Mouse (Mus musculus) limb, embryonic 14.5 days (tissue): Measurements from ENCODE around the gene Zfp286. TPM values are rescaled to one million over a fixed set of nuclear protein-coding genes. Genes with fewer than 3 reads are reported as not detected.

Source experiments
- ATAC-seq: fragments of 200-750 bp; cut with Nextera tagmentation; 2 replicates; pipeline ENCODE4 v1.8.0; 2017; ENCODE audit warnings: low read depth, moderate number of reproducible peaks, moderate TSS enrichment; ENCODE audit not compliant: low FRiP score
- DNase-seq: peaks from one replicate; pipeline ENCODE4 v3.0.0-alpha.2; 2015; ENCODE audit warnings: low spot score
- H3K27ac ChIP-seq: fragments of 300-500 bp; sonication (generic); replicated peaks from 2 replicates; pipeline ENCODE4 v1.5.1; 2014; ENCODE audit warnings: low read depth, mild to moderate bottlenecking, low read length, moderate library complexity, mixed read lengths
- H3K27me3 ChIP-seq: fragments of 300-500 bp; sonication (generic); 2 replicates; pipeline ENCODE4 v1.6.1; 2014; ENCODE audit warnings: low read length, mixed read lengths; ENCODE audit not compliant: control insufficient read depth, insufficient read depth
- H3K36me3 ChIP-seq: fragments of 300-500 bp; sonication (generic); 2 replicates; pipeline ENCODE4 v1.6.1; 2014; ENCODE audit warnings: mild to moderate bottlenecking, low read length, moderate library complexity, mixed read lengths; ENCODE audit not compliant: control insufficient read depth, insufficient read depth
- H3K4me1 ChIP-seq: fragments of 300-500 bp; sonication (generic); 2 replicates; pipeline ENCODE4 v1.6.1; 2014; ENCODE audit warnings: antibody characterized with exemption, low read length, mixed read lengths; ENCODE audit not compliant: control insufficient read depth, insufficient read depth
- H3K4me2 ChIP-seq: fragments of 300-500 bp; sonication (generic); replicated peaks from 2 replicates; pipeline ENCODE4 v1.6.1; 2014; ENCODE audit warnings: low read depth, mild to moderate bottlenecking, low read length, moderate library complexity; ENCODE audit not compliant: severe bottlenecking
- H3K4me3 ChIP-seq: fragments of 300-500 bp; sonication (generic); replicated peaks from 2 replicates; pipeline ENCODE4 v1.5.1; 2014; ENCODE audit warnings: low read length
- H3K9ac ChIP-seq: fragments of 300-500 bp; sonication (generic); 2 replicates; pipeline ENCODE4 v1.6.1; 2014; ENCODE audit warnings: mild to moderate bottlenecking, low read depth, low read length, moderate library complexity; ENCODE audit not compliant: severe bottlenecking
- H3K9me3 ChIP-seq: fragments of 300-500 bp; sonication (generic); 2 replicates; pipeline ENCODE4 v1.6.1; 2016; ENCODE audit warnings: low read length; ENCODE audit not compliant: control insufficient read depth
- POLR2A ChIP-seq: fragments of 200-500 bp; IDR thresholded peaks from 2 replicates; pipeline ENCODE4 v1.8.0; 2012; ENCODE audit warnings: inconsistent platforms, mild to moderate bottlenecking, moderate library complexity, borderline replicate concordance; ENCODE audit not compliant: insufficient read depth, insufficient read length; ENCODE audit errors: extremely low read depth
- WGBS: fragments of 180-500 bp; shearing (Covaris S2); extraction: QIAGEN DNeasy Blood & Tissue Kit; methylation state at CpG from one replicate; pipeline ENCODE4 v1.1.7; 2014; 5-methylcytosine and 5-hydroxymethylcytosine counted together
- polyA plus RNA-seq, 2 experiments: library from polyadenylated mRNA; depleted of rRNA in 1 of 2; stranded (reverse) in 1 of 2; unstranded in 1 of 2; fragments of >200 nt; fragmentation: Nextera tagmentation in 1 of 2; extraction: Ambion mirVana in 1 of 2; gene quantifications; 2 replicates each; pipeline versions ENCODE4 v1.2.1 to v1.2.3; 2012 to 2014

Zfp286 gene
- polyA plus RNA-seq, 2 experiments = 17.0 to 22.2 TPM

DNA sequence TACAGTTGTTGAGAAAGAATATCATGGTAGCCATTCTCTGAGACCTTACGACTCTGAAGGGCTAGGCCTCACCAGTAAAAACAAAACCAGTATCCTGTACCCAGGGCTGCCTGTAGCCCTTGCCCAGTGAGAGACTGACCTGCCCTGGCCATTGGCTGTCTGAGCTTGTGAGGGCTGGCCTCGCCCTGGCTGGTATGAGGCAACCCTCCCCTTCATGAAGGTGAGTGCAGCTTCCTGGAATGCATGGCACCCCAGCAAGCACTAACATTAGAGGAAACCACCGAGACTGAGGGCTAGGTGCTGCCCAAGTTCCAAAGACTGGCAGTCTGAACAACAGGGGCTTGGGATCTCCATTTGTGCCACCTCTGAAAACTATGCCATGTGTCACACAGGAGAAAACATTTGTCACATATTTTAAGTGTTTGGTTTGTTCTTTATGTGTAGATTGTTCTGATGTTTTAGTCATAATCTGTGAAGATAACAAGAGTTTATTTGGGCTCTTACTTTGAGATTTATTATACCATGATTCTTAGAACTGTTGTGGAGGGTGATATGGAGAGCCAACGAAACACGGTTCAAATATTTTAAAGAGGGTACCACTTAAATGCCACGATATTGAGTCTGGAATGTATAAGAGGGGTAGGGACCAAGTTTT lies 24.8 kb upstream of the Zfp286 start:
- no peak overlapping the region for H3K4me2 ChIP-seq
- H3K4me1 ChIP-seq = no peaks in the 10 kb centered on the region; the same call in 1 of the 2 replicates
- DNase-seq (no peak), ATAC-seq (no peak)
- WGBS = 64% methylated on average over 6 of the region's 6 CpGs
- H3K9ac ChIP-seq = no peak overlapping the region
- H3K9me3 ChIP-seq = no peaks in the 10 kb centered on the region
- TF ChIP-seq POLR2A = no peak
- H3K4me3 ChIP-seq = no peak overlapping the region
- no peaks in the 10 kb centered on the region for H3K36me3 ChIP-seq
- no peak overlapping the region for H3K27ac ChIP-seq
- H3K27me3 ChIP-seq = no peaks in the 10 kb centered on the region

DNA sequence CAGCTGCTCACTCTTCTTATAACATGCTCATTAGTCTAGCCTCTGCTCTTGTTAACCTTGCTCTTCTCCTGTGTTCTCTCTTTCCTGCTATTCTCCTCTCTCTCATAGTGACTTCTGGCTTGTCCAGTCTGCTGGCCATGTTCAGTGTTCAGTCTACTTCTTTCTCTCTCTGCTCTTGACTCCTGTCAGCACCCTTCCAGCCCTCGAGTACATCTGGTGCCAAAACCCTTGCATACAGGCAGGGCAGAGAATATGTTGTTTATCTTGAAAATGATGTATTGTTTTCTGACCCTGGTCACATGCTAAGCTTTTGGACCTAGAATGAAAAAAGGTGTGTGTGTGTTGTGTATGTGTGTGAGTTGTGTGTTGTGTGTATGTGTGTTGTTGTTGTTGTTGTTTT lies 24.2 kb upstream of the Zfp286 start:
- ATAC-seq = no peak
- Histone ChIP-seq H3K27ac (no peak overlapping the region), H3K9ac (no peak overlapping the region), H3K27me3 (no peaks in the 10 kb centered on the region), H3K36me3 (no peaks in the 10 kb centered on the region), H3K4me1 (no peaks in the 10 kb centered on the region; the same call in 1 of the 2 replicates), H3K4me3 (no peak overlapping the region), H3K9me3 (no peaks in the 10 kb centered on the region), H3K4me2 (no peak overlapping the region)
- 65% methylated on average over 1 of the region's 1 CpGs for WGBS
- no peak for TF ChIP-seq POLR2A
- DNase-seq = no peak

DNA sequence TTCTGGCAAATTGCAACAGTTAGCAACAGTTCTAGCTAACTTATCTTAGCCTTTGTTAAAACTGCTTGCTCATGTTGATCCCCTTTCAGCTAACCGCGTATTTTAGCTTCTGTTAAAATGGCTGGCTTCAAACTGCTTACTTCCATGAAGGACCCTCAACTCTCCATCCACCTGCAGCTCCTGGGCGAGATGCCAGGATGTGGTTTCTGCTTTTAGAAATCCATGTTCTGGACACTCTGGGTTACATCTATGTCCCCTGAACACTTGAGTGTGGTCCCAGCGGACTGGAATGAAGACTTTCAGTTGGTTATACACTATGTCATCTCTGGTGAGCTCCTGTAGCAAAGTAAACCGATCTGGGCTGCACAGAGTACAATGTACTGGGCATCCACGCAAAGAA lies 23.0 kb upstream of the Zfp286 start:
- Histone ChIP-seq H3K27me3 (no peaks in the 10 kb centered on the region), H3K9ac (no peak overlapping the region), H3K27ac (no peak overlapping the region), H3K4me2 (no peak overlapping the region), H3K36me3 (no peaks in the 10 kb centered on the region), H3K4me1 (no peaks in the 10 kb centered on the region; the same call in 1 of the 2 replicates), H3K4me3 (no peak overlapping the region), H3K9me3 (no peaks in the 10 kb centered on the region)
- no peak for TF ChIP-seq POLR2A
- DNase-seq (no peak), ATAC-seq (no peak)
- WGBS = 90% methylated on average over 6 of the region's 6 CpGs

DNA sequence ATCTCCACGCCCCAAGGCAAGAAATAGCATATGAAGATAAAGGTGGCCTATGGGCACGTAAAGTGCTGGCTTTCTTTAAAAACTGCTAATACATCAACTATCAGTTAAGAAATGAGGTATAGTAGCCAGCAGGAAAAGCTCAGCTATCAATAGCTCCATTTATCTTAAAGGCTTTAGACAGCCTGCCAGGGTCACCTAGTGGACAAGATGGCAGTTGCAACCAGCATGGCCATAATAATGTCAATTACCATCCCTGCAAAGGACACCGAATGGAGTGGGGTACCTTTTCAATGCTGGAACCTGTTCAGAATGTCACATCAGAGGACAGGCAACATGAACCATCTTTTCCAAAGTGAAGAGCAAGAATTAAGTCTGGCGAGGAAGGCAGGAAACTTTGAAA lies 19.9 kb upstream of the Zfp286 start:
- Histone ChIP-seq H3K36me3 (no peaks in the 10 kb centered on the region), H3K9me3 (no peaks in the 10 kb centered on the region; the same call in 1 of the 2 replicates), H3K4me1 (no peaks in the 10 kb centered on the region), H3K9ac (no peak overlapping the region), H3K4me2 (no peak overlapping the region), H3K27ac (no peak overlapping the region), H3K4me3 (no peak overlapping the region), H3K27me3 (no peaks in the 10 kb centered on the region)
- ATAC-seq (no peak), DNase-seq (no peak)
- WGBS = 73% methylated on average over 4 of the region's 4 CpGs
- no peak for TF ChIP-seq POLR2A

DNA sequence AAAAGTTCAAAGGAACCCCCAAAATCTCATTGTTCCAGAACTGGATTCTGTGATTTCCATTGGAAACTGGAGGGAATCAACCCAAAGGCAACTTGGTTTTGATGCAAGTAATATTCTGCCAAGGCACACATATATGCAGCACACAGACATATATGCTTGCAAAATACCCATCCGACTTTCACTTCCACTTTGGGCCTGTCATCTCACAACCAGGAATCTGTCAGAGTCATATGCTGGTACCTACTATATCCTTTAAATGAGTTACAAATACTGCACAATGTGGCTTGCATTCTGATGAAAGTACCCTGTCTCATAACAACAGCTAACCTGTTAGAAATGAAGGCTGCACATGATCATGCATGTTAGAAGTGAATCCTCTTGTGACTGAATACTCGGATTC lies 18.7 kb upstream of the Zfp286 start:
- no peaks in the 10 kb centered on the region; the same call in 1 of the 2 replicates for H3K9me3 ChIP-seq
- H3K4me1 ChIP-seq = no peaks in the 10 kb centered on the region
- DNase-seq (no peak), ATAC-seq (no peak)
- no peak overlapping the region for H3K27ac ChIP-seq
- 76% methylated on average over 2 of the region's 2 CpGs for WGBS
- H3K4me3 ChIP-seq = no peak overlapping the region
- H3K27me3 ChIP-seq = no peaks in the 10 kb centered on the region
- no peak for TF ChIP-seq POLR2A
- no peak overlapping the region for H3K9ac ChIP-seq
- H3K4me2 ChIP-seq = no peak overlapping the region
- H3K36me3 ChIP-seq = no peaks in the 10 kb centered on the region

DNA sequence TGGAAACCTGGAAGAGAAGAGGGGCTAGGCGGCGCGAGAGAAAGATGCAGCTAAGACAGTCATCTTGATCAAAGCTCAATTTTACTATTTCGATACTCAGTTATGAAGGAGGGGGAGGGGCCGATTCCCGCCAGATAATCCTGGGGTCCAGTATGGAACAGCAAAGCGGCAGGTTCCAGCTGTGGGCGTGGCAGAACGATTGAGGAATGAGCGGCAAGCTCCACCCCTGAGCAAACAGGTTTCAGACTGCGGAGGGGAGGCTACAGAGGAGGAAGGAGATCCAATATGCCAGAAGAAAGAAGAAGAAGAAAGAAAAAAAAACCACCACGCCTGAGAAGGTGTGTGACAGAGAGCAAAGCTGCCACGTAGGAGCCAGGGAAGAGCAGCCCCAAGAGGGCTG lies 14.9 kb upstream of the Zfp286 start:
- Histone ChIP-seq H3K4me3 (no peak overlapping the region), H3K27ac (no peak overlapping the region), H3K9me3 (no peaks in the 10 kb centered on the region; the same call in 1 of the 2 replicates), H3K27me3 (no peaks in the 10 kb centered on the region), H3K4me1 (no peaks in the 10 kb centered on the region), H3K9ac (no peak overlapping the region), H3K36me3 (no peaks in the 10 kb centered on the region), H3K4me2 (no peak overlapping the region)
- no peak for DNase-seq
- WGBS = 47% methylated on average over 13 of the region's 13 CpGs
- TF ChIP-seq POLR2A = no peak
- no peak for ATAC-seq
